Mouse (Mus musculus) monocyte, adult 59 days (primary cell): ENCODE data around the gene Efcab7. TPM values are rescaled to one million over a fixed set of nuclear protein-coding genes. Genes with fewer than 3 reads are reported as not detected.

Source experiments
- total RNA-seq, 2 experiments: library from RNA; stranded (reverse); gene quantifications; one replicate each; pipeline ENCODE4 v1.2.4; 2023

Efcab7 gene
- 1 to 10 TPM; 1.5 to 2.5 TPM for total RNA-seq

DNA sequence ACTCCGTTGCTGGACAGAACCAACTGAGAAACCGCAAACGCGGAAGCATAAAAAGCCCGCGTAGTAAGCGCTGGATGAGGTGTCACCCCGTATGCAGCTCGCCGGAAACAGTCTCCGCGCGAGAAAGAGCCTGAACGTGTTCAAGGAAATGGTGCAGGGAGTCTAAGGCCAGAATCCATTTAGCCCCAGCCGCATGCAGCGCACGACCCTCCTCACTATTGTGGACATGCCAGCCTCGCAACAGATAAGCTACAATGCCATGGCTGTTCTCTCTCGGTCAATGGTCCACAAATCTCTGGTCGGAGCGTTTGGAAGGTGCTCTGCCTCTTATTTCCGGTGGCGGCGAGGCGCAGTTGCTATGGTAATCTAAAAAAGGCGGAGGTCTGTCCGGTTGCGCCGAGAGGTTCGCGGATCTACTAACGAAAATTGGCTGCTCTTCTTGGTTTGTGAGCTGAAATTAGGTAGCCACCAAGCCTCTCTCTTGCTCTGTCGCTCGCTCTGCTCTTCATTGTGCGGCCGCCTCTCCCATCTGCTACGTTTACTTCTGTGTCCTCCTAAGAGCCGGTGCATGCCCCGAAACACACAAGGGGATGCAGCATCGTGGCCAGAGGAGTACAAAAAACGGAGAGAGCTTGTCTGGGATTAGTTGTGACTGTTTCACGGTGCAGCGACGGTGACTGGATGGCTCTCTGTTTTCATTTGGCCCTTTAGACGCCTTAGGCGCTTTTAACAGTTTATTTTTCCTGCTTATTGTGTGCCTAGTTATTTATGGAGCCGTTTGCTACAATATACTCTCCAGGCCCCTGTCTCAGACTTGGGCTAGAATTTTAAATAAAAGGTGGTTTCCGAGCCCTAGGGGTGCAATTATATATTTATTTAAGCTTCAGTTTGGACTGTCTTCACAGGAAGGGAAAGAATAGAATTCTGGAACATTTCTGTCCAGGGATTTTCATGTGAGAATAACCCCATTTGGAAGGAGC lies at the start of gene Efcab7:
Gene Efcab7 (plus strand): TSS at position 105 of the 980 bp plus-strand sequence.

DNA sequence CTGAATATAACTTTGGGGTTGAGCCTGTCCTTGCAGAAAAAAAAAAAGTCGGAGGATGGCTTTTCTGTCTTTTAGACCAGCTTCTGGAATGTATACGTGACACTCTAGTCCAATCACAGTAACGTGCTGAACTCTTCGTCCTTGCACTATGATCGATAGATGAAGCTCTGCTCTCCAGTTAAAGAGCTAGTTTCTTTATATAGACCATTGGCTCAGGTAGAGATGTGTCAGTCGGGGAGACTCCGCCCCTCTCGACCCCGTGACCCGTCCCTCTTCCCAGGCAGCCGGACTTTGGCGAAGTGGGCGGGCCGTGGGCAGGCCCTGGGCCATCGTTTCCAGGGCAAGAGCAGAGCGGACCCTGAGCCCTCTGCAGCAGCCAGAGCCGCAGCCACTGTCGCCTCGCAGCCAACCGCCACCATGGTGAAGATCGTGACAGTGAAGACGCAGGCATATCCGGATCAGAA lies 100.2 kb downstream of the Efcab7 start, which contains the start of gene Pgm1:
Gene Pgm1 (plus strand): TSS at position 266 of the 464 bp plus-strand sequence.

DNA sequence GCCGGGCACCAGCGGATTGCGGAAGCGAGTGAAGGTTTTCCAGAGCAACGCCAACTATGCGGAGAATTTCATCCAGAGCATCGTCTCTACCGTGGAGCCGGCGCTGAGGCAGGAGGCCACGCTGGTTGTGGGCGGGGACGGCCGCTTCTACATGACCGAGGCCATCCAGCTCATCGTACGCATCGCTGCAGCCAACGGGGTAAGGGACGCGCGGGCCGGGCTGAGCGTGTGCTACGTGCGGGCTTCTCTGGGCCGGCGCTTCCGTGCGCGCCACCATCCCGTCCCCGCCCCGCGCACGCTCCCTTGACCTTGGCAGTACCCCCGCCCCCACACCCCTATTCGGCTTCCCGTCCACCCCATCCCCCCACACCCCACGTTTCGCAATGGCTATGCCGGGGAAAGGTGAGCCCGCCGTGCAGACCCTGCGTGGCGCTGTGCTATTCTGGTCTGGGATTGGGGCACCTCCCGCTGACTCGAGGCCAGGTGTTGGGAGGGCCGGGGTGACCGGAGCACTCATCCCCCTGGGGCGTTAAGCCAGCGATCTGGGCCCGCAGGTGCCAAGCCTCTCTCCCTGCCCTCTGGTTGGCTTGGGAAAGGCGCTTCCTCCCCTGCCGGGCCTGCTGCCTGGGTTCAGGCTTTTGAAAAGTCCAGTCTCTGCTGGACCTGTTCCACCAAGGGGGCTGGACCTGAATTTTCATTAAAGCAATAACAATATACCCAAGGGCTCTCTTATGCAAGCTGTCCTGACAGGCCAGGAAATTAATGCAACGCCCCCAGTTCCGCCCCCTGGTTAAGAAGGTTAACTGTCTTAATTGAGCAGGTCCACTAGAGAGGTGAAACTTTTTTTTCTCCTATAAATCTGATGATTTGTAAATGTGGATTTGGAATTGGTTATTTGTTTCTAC lies 100.9 kb downstream of the Efcab7 start, which contains the start of gene Itgb3bp:
Gene Itgb3bp (minus strand): TSS at position 201 of the 905 bp plus-strand sequence.

Other genes with a start within 250 kb of the Efcab7 start
- gene Foxd3, start 172.9 kb upstream of the Efcab7 start, total RNA-seq = not detected
- gene Alg6, start 113.5 kb upstream of the Efcab7 start, total RNA-seq = 1 to 10 TPM; 6.6 to 7.6 TPM
- 10 to 100 TPM; 14.3 to 15.1 TPM for gene Pgm1, start 100.2 kb downstream of the Efcab7 start, total RNA-seq
- gene Itgb3bp, start 100.6 kb downstream of the Efcab7 start, total RNA-seq = 1 to 10 TPM; 1.2 to 2.6 TPM